Mouse (Mus musculus) heart, postnatal 0 days (tissue): ENCODE measurements at regions not wholly inside any gene's neighbourhood (a gene's known extent, or its start where the extent isn't known, plus 50 kb on each side); places are given as distances from the start of the nearest gene placed in this dataset.

ENCODE experiments used
- ATAC-seq: fragments of 200-750 bp; cut with Nextera tagmentation; 2 replicates; pipeline ENCODE4 v1.8.0; 2017; ENCODE audit warnings: low read depth, moderate number of reproducible peaks, moderate library complexity; ENCODE audit not compliant: insufficient read depth
- DNase-seq: peaks from one replicate; pipeline ENCODE4 v3.0.0-alpha.2; 2016; ENCODE audit warnings: low spot score
- H3K27ac ChIP-seq: fragments of 300-500 bp; sonication (generic); 2 replicates; pipeline ENCODE4 v1.5.1; 2014; ENCODE audit warnings: low read depth, mild to moderate bottlenecking
- H3K27me3 ChIP-seq: fragments of 300-500 bp; sonication (generic); 2 replicates; pipeline ENCODE4 v1.6.1; 2014; ENCODE audit warnings: low read length, mixed read lengths; ENCODE audit not compliant: control insufficient read depth, insufficient read depth
- H3K36me3 ChIP-seq: fragments of 300-500 bp; sonication (generic); replicated peaks from 2 replicates; pipeline ENCODE4 v1.6.1; 2014; ENCODE audit warnings: low read length, mixed read lengths; ENCODE audit not compliant: control insufficient read depth, insufficient read depth
- H3K4me1 ChIP-seq: fragments of 300-500 bp; sonication (generic); 2 replicates; pipeline ENCODE4 v1.6.1; 2014; ENCODE audit warnings: antibody characterized with exemption; ENCODE audit not compliant: control insufficient read depth, insufficient read depth
- H3K4me2 ChIP-seq: fragments of 300-500 bp; sonication (generic); 2 replicates; pipeline ENCODE4 v1.6.1; 2014; ENCODE audit warnings: low read depth, mild to moderate bottlenecking, low read length, moderate library complexity
- H3K4me3 ChIP-seq: fragments of 300-500 bp; sonication (generic); 2 replicates; pipeline ENCODE4 v1.5.1; 2014; ENCODE audit warnings: low read depth, low read length
- H3K9ac ChIP-seq: fragments of 300-500 bp; sonication (generic); replicated peaks from 2 replicates; pipeline ENCODE4 v1.6.1; 2014; ENCODE audit warnings: low read depth, low read length, mixed read lengths
- H3K9me3 ChIP-seq: fragments of 300-500 bp; sonication (generic); replicated peaks from 2 replicates; pipeline ENCODE4 v1.6.1; 2016; ENCODE audit warnings: low read length; ENCODE audit not compliant: control insufficient read depth
- CTCF ChIP-seq: IDR thresholded peaks from 2 replicates; pipeline ENCODE4 v1.5.1; 2016; ENCODE audit warnings: antibody characterized with exemption, control low read depth, low read depth
- EP300 ChIP-seq: IDR thresholded peaks from 2 replicates; pipeline ENCODE4 v1.6.1; 2016; ENCODE audit warnings: antibody characterized with exemption, low read depth
- WGBS: fragments of 180-500 bp; shearing (Covaris S2); extraction: QIAGEN DNeasy Blood & Tissue Kit; methylation state at CpG from one replicate; pipeline ENCODE4 v1.1.7; 2014; 5-methylcytosine and 5-hydroxymethylcytosine counted together

DNA sequence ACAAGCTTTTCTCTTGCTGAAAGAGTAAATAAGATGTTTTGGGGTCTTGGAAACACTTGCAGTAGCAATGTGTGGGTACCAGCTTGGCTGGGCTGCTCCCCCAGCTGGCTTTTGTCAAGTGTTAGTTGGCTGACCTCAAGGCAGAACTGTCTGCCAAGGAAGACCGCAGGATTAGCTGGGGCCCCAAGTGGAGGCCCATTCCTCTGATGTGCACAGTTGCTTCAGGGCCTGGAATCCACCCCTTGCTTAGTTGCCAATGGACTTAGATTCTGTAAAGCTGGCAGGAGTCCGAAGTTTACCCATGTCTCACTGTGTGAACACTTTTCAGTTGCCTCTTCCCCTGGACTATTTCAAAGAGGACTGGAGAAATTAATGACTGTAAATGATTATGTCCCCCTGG is 57.8 kb upstream of the Rmdn2 start:
- Histone ChIP-seq H3K4me3 (no peak overlapping the region), H3K9me3 (0 out of 2 replicates have a peak, but pooled peaks cover under 1% of the 10 kb centered on the region), H3K27me3 (no peaks in the 10 kb centered on the region), H3K36me3 (no peaks in the 10 kb centered on the region), H3K27ac (no peak overlapping the region), H3K9ac (no peak overlapping the region), H3K4me2 (no peak overlapping the region), H3K4me1 (no peaks in the 10 kb centered on the region)
- ATAC-seq (no peak), DNase-seq (no peak)
- 70% methylated on average over 2 of the region's 2 CpGs for WGBS
- TF ChIP-seq EP300 (no peak), CTCF (no peak)

DNA sequence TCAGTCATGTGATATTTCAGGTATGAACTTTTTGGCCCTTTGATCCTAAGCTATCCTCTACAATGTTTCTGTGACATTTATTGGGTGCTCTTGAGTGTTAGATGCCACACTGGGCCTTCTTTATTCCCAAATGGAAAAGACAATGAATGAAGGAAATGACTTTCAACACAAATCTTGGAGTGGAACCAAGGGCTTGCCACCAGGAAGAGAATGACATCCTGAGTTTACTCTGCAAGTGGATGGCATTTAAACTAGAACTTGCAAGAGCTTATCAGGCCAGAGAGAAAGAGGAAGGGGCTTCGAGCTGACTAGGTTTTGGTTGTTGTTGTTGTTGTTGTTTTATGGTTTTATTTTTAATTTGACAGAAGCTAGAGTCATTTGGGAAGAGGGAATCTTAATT is 56.1 kb upstream of the Rmdn2 start:
- no peak overlapping the region for H3K4me2 ChIP-seq
- 65% methylated on average over 1 of the region's 1 CpGs for WGBS
- TF ChIP-seq EP300 (no peak), CTCF (no peak)
- no peak overlapping the region for H3K27ac ChIP-seq
- no peak for ATAC-seq
- DNase-seq: no peak
- H3K9ac ChIP-seq: no peak overlapping the region
- H3K27me3 ChIP-seq: no peaks in the 10 kb centered on the region
- no peaks in the 10 kb centered on the region for H3K36me3 ChIP-seq
- H3K4me3 ChIP-seq: no peak overlapping the region
- peaks cover 17% of the 10 kb centered on the region for H3K9me3 ChIP-seq
- no peaks in the 10 kb centered on the region for H3K4me1 ChIP-seq
